Mouse (Mus musculus) forebrain, embryonic 13.5 days (tissue): ENCODE data around the gene Rab11fip4. TPM values are rescaled to one million over a fixed set of nuclear protein-coding genes. Genes with fewer than 3 reads are reported as not detected.
A peak's percentile ranks its signal among the peaks of the same experiment; 100 is the strongest.

ENCODE experiments used
- ATAC-seq: fragments of 200-750 bp; cut with Nextera tagmentation; 2 replicates; pipeline ENCODE4 v1.8.0; 2017
- H3K27ac ChIP-seq: fragments of 300-500 bp; sonication (generic); 2 replicates; pipeline ENCODE4 v1.5.1; 2015; ENCODE audit warnings: inconsistent platforms, mild to moderate bottlenecking, moderate library complexity
- H3K27me3 ChIP-seq: fragments of 300-500 bp; sonication (generic); 2 replicates; pipeline ENCODE4 v1.6.1; 2015; ENCODE audit warnings: mild to moderate bottlenecking, inconsistent platforms
- H3K36me3 ChIP-seq: fragments of 300-500 bp; sonication (generic); 2 replicates; pipeline ENCODE4 v1.6.1; 2015; ENCODE audit warnings: mild to moderate bottlenecking, inconsistent platforms; ENCODE audit not compliant: poor library complexity, severe bottlenecking
- H3K4me1 ChIP-seq: fragments of 300-500 bp; sonication (generic); 2 replicates; pipeline ENCODE4 v1.6.1; 2015; ENCODE audit warnings: inconsistent platforms
- H3K4me2 ChIP-seq: fragments of 300-500 bp; sonication (generic); 2 replicates; pipeline ENCODE4 v1.6.1; 2015; ENCODE audit warnings: inconsistent platforms, mild to moderate bottlenecking, moderate library complexity
- H3K4me3 ChIP-seq: fragments of 300-500 bp; sonication (generic); 2 replicates; pipeline ENCODE4 v1.5.1; 2015; ENCODE audit warnings: mild to moderate bottlenecking, inconsistent platforms
- H3K9ac ChIP-seq: fragments of 300-500 bp; sonication (generic); 2 replicates; pipeline ENCODE4 v1.6.1; 2015; ENCODE audit warnings: mild to moderate bottlenecking, inconsistent platforms
- H3K9me3 ChIP-seq: fragments of 300-500 bp; sonication (generic); replicated peaks from 2 replicates; pipeline ENCODE4 v1.6.1; 2016; ENCODE audit warnings: inconsistent platforms
- WGBS: fragments of 180-500 bp; shearing (Covaris S2); methylation state at CpG from one replicate; pipeline ENCODE4 v1.1.7; 2015; 5-methylcytosine and 5-hydroxymethylcytosine counted together
- polyA plus RNA-seq: library from polyadenylated mRNA; unstranded; fragments of >200 nt; fragmentation: Nextera tagmentation; extraction: Ambion mirVana; gene quantifications from 2 replicates; pipeline ENCODE4 v1.2.1, GENCODE M21; 2015

The Rab11fip4 gene
- polyA plus RNA-seq, 1 experiment from 2014 or later = 16.2 TPM

DNA sequence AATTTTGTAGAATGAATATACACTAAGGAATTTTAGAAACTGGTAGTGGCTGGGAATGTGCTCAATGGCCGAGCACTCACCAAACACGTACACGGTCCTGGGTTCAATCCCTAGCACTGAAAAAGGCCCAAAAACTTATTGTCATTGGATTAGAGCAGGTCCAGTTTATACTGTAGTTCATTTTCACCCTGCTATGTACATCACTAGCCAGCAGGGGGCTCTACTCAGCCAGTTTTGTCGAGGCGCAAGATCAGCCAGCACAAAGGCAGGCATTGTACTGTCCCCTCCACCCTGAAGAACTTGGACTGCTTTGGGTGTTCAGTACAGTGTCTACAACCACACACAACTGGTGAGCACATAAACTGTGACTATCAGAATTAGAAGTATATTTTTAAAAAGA, 6.8 kb upstream of the Rab11fip4 start:
- H3K9ac ChIP-seq = no peak overlapping the region
- no peak overlapping the region for H3K4me3 ChIP-seq
- H3K27me3 ChIP-seq = 0 out of 2 replicates have a peak, but pooled peaks cover 4% of the 10 kb centered on the region
- H3K27ac ChIP-seq = no peak overlapping the region
- WGBS = 5% methylated on average over 5 of the region's 5 CpGs
- ATAC-seq = peak; percentile 91
- no peak overlapping the region for H3K4me2 ChIP-seq
- no peaks in the 10 kb centered on the region for H3K4me1 ChIP-seq
- H3K9me3 ChIP-seq = no peaks in the 10 kb centered on the region
- H3K36me3 ChIP-seq = peaks cover 14% of the 10 kb centered on the region

GRCm38 (mm10) chr11:79589317-79590075, 1.5 kb upstream of the Rab11fip4 start:
- WGBS = 54% methylated on average over 14 of the region's 14 CpGs
- H3K36me3 ChIP-seq = no peaks in the 10 kb centered on the region
- H3K4me3 ChIP-seq = no peak overlapping the region
- H3K27me3 ChIP-seq = 0 out of 2 replicates have a peak, but pooled peaks cover 8% of the 10 kb centered on the region
- H3K27ac ChIP-seq = no peak overlapping the region
- peaks cover 31% of the 10 kb centered on the region for H3K4me1 ChIP-seq
- no peak overlapping the region for H3K9ac ChIP-seq
- H3K9me3 ChIP-seq = no peaks in the 10 kb centered on the region
- ATAC-seq = no peak
- H3K4me2 ChIP-seq = no peak overlapping the region

GRCm38 (mm10) chr11:79591591-79591975, 571 bp downstream of the Rab11fip4 start:
- WGBS = 17% methylated on average over 5 of the region's 5 CpGs
- ATAC-seq = peak; percentile 36
- H3K27ac ChIP-seq = peak overlapping the region; percentile 76; the same call in 1 of the 2 replicates

GRCm38 (mm10) chr11:79593495-79593894, 2.5 kb downstream of the Rab11fip4 start:
- 31% methylated on average over 11 of the region's 11 CpGs for WGBS
- H3K4me3 ChIP-seq = peak overlapping the region; percentile 11; the same call in 1 of the 2 replicates
- H3K27me3 ChIP-seq = 0 out of 2 replicates have a peak, but pooled peaks cover 8% of the 10 kb centered on the region
- H3K36me3 ChIP-seq = peaks cover 10% of the 10 kb centered on the region; the same call in 1 of the 2 replicates
- no peak overlapping the region for H3K27ac ChIP-seq
- no peaks in the 10 kb centered on the region for H3K9me3 ChIP-seq
- no peak for ATAC-seq
- H3K9ac ChIP-seq = peak overlapping the region; percentile 30; the same call in 1 of the 2 replicates
- peaks cover 41% of the 10 kb centered on the region for H3K4me1 ChIP-seq
- peak overlapping the region; percentile 81 for H3K4me2 ChIP-seq

More at GRCm38 (mm10) chr11:79591591-79591975, 571 bp downstream of the Rab11fip4 start:
- Histone ChIP-seq H3K4me3 (peak overlapping the region; percentile 67), H3K4me1 (peaks cover 41% of the 10 kb centered on the region), H3K4me2 (peak overlapping the region; percentile 81), H3K9me3 (no peaks in the 10 kb centered on the region), H3K27me3 (0 out of 2 replicates have a peak, but pooled peaks cover 8% of the 10 kb centered on the region), H3K9ac (peak overlapping the region; percentile 83), H3K36me3 (no peaks in the 10 kb centered on the region)

GRCm38 (mm10) chr11:79610454-79610853, 19.4 kb downstream of the Rab11fip4 start:
- H3K9me3 ChIP-seq = no peaks in the 10 kb centered on the region
- H3K4me2 ChIP-seq = no peak overlapping the region
- peaks cover 59% of the 10 kb centered on the region for H3K4me1 ChIP-seq
- 45% methylated on average over 2 of the region's 2 CpGs for whole genome bisulfite sequencing
- no peaks in the 10 kb centered on the region for H3K36me3 ChIP-seq
- peak overlapping the region; percentile 17; the same call in 1 of the 2 replicates for H3K9ac ChIP-seq
- H3K27ac ChIP-seq = peak overlapping the region; percentile 12; the same call in 1 of the 2 replicates
- no peaks in the 10 kb centered on the region for H3K27me3 ChIP-seq
- ATAC-seq = no peak
- H3K4me3 ChIP-seq = no peak overlapping the region

DNA sequence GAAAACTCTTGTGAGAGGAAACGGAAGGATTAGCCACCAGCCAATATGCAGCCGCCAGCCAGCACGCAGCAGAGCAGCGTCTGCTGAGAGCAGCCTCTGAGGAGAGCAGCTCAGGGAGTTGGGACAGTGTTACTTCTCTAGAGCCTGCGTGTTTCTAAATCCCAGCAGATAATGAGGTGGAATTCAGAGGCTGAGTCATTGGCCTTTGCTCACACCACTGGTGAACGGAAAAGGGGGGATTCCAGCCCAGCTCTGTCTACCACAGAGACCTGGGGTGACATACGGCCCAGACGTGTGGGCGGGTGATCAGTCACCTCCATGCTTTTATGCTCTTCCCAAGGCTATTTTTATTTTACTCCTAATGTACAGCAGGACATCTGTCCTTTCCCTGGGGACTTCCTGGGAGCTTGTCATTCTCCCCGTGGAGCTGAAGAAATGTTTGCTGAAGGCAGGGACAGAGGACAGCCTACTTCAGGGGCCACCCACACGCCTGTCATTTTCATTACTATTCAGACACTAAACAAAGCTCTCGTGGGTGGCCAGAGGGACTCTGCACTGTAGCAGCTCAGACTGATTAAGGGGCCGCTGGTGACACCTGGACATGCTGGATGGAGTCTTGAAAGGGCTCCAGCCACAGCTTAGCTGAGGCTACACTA, 20.1 kb downstream of the Rab11fip4 start:
- H3K9ac ChIP-seq = peak overlapping the region; percentile 17; the same call in 1 of the 2 replicates
- H3K4me3 ChIP-seq = no peak overlapping the region
- peaks cover 59% of the 10 kb centered on the region for H3K4me1 ChIP-seq
- no peak for ATAC-seq
- H3K9me3 ChIP-seq = no peaks in the 10 kb centered on the region
- no peaks in the 10 kb centered on the region for H3K27me3 ChIP-seq
- no peak overlapping the region for H3K4me2 ChIP-seq
- 8% methylated on average over 13 of the region's 13 CpGs for WGBS
- peak overlapping the region; percentile 12 for H3K27ac ChIP-seq
- no peaks in the 10 kb centered on the region for H3K36me3 ChIP-seq

DNA sequence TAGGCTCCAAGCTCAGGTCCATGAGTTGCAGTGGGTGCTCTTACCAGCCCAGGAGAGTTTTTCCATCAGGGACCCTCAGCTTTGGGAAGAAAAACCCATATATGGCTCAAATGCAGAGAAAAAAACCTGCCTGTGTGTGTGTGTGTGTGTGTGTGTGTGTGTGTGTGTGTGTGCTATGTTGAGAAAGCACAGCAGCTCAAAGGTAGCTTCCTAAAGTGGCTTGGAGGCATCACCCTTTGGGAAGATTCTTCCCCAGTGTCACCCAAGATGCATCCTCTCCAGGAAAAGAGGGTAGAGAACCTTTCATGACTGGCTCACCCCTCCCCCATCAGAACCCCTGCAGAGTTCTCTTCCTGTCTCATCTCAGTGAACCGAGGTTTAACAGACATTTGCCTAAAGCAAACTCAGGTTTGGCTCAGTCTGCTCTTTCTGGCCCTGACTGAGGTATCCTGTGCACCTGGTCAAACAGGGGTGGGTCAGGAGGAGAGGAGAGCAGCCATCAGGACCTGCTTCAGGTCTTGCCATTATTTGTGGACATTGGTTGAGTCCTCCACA, 21.1 kb downstream of the Rab11fip4 start:
- Histone ChIP-seq H3K4me1 (peaks cover 56% of the 10 kb centered on the region), H3K27ac (no peak overlapping the region), H3K36me3 (no peaks in the 10 kb centered on the region), H3K9me3 (no peaks in the 10 kb centered on the region), H3K27me3 (no peaks in the 10 kb centered on the region), H3K4me3 (no peak overlapping the region), H3K9ac (no peak overlapping the region), H3K4me2 (no peak overlapping the region)
- 4% methylated on average over 1 of the region's 1 CpGs for WGBS
- ATAC-seq = no peak

- H3K4me1 ChIP-seq = peaks cover 50% of the 10 kb centered on the region
- H3K36me3 ChIP-seq = no peaks in the 10 kb centered on the region
- no peak for ATAC-seq
- H3K4me2 ChIP-seq = no peak overlapping the region
- H3K9ac ChIP-seq = no peak overlapping the region; the same call in 1 of the 2 replicates
- H3K27me3 ChIP-seq = no peaks in the 10 kb centered on the region
- WGBS = 12% methylated on average over 3 of the region's 3 CpGs
- no peaks in the 10 kb centered on the region for H3K9me3 ChIP-seq
- H3K27ac ChIP-seq = no peak overlapping the region
- H3K4me3 ChIP-seq = no peak overlapping the region
Observed at GRCm38 (mm10) chr11:79613084-79613483, 22.1 kb downstream of the Rab11fip4 start.

GRCm38 (mm10) chr11:79613711-79614110, 22.7 kb downstream of the Rab11fip4 start:
- no peaks in the 10 kb centered on the region for H3K27me3 ChIP-seq
- H3K9me3 ChIP-seq = no peaks in the 10 kb centered on the region
- H3K4me2 ChIP-seq = no peak overlapping the region
- H3K9ac ChIP-seq = no peak overlapping the region
- no peaks in the 10 kb centered on the region for H3K36me3 ChIP-seq
- H3K4me3 ChIP-seq = no peak overlapping the region
- H3K4me1 ChIP-seq = peaks cover 45% of the 10 kb centered on the region
- H3K27ac ChIP-seq = no peak overlapping the region
- no peak for ATAC-seq
- WGBS = 51% methylated on average over 4 of the region's 4 CpGs

- Histone ChIP-seq H3K9me3 (no peaks in the 10 kb centered on the region), H3K27me3 (no peaks in the 10 kb centered on the region), H3K4me2 (no peak overlapping the region), H3K9ac (no peak overlapping the region), H3K27ac (no peak overlapping the region), H3K36me3 (peaks cover under 1% of the 10 kb centered on the region; the same call in 1 of the 2 replicates), H3K4me1 (peaks cover 40% of the 10 kb centered on the region), H3K4me3 (no peak overlapping the region)
- no peak for ATAC-seq
- 81% methylated on average over 3 of the region's 3 CpGs for WGBS
Observed at GRCm38 (mm10) chr11:79614880-79615279, 23.9 kb downstream of the Rab11fip4 start.

- no peaks in the 10 kb centered on the region for H3K27me3 ChIP-seq
- no peak overlapping the region for H3K4me3 ChIP-seq
- no peak overlapping the region for H3K9ac ChIP-seq
- H3K36me3 ChIP-seq = peaks cover 8% of the 10 kb centered on the region
- no peak overlapping the region for H3K4me2 ChIP-seq
- no peaks in the 10 kb centered on the region for H3K9me3 ChIP-seq
- H3K4me1 ChIP-seq = peaks cover 30% of the 10 kb centered on the region
- 0 out of 2 replicates have a peak overlapping the region, but pooled peaks have one; percentile 6 for H3K27ac ChIP-seq
- 73% methylated on average over 5 of the region's 5 CpGs for WGBS
- ATAC-seq = no peak
Observed at GRCm38 (mm10) chr11:79615871-79616270, 24.9 kb downstream of the Rab11fip4 start.

GRCm38 (mm10) chr11:79617991-79618390, 27.0 kb downstream of the Rab11fip4 start:
- Histone ChIP-seq H3K4me3 (no peak overlapping the region), H3K9me3 (no peaks in the 10 kb centered on the region), H3K4me2 (no peak overlapping the region), H3K9ac (no peak overlapping the region), H3K36me3 (peaks cover 24% of the 10 kb centered on the region), H3K27ac (no peak overlapping the region), H3K4me1 (peaks cover 10% of the 10 kb centered on the region), H3K27me3 (no peaks in the 10 kb centered on the region)
- WGBS = 86% methylated on average over 8 of the region's 8 CpGs
- ATAC-seq = no peak
